Mouse (Mus musculus) myocyte (in vitro differentiated cells): ENCODE data around the gene Schip1. TPM values are rescaled to one million over a fixed set of nuclear protein-coding genes. Genes with fewer than 3 reads are reported as not detected.
A peak's percentile ranks its signal among the peaks of the same experiment; 100 is the strongest.

ENCODE experiments used
- H3K27me3 ChIP-seq: one replicate; pipeline ENCODE4 v1.6.1; 2011; ENCODE audit not compliant: control insufficient read depth, insufficient read depth, insufficient read length
- H3K36me3 ChIP-seq: one replicate; pipeline ENCODE4 v1.6.1; 2011; ENCODE audit not compliant: control insufficient read depth, insufficient read depth
- H3K4me2 ChIP-seq: one replicate; pipeline ENCODE4 v1.6.1; 2011; ENCODE audit warnings: low read depth, control low read depth
- H3K4me3 ChIP-seq: one replicate; pipeline ENCODE4 v1.5.1; 2011; ENCODE audit warnings: mild to moderate bottlenecking, control low read depth, moderate library complexity
- H3K79me2 ChIP-seq: one replicate; pipeline ENCODE4 v1.6.1; 2011; ENCODE audit not compliant: control insufficient read depth, insufficient read depth
- H3ac ChIP-seq: one replicate; pipeline ENCODE4 v1.6.1; 2011; ENCODE audit not compliant: control insufficient read depth, insufficient read length
- CEBPB ChIP-seq: IDR thresholded peaks from 2 replicates; pipeline ENCODE4 v1.6.1; 2011; ENCODE audit warnings: mild to moderate bottlenecking, moderate library complexity; ENCODE audit not compliant: poor library complexity, insufficient read depth, severe bottlenecking
- E2F4 ChIP-seq: IDR thresholded peaks from one replicate; pipeline ENCODE4 v1.6.1; 2011; ENCODE audit warnings: mild to moderate bottlenecking, control low read depth, moderate library complexity; ENCODE audit not compliant: insufficient read depth
- MAX ChIP-seq: IDR thresholded peaks from one replicate; pipeline ENCODE4 v1.6.1; 2011; ENCODE audit warnings: low read depth, mild to moderate bottlenecking, control low read depth
- MYOD1 ChIP-seq, 3 experiments: IDR thresholded peaks; one replicate each; pipeline ENCODE4 v1.6.1; 2011; ENCODE audit warnings: control low read depth in 2 of 3, low read depth in 2 of 3, mild to moderate bottlenecking in 2 of 3, moderate library complexity in 1 of 3; ENCODE audit not compliant: insufficient read length in 2 of 3, control insufficient read depth in 1 of 3
- MYOG ChIP-seq, 3 experiments: IDR thresholded peaks; one replicate each; pipeline ENCODE4 v1.6.1; 2011; ENCODE audit warnings: control low read depth in 2 of 3, low read depth in 2 of 3, mild to moderate bottlenecking in 2 of 3; ENCODE audit not compliant: insufficient read length in 2 of 3, control insufficient read depth in 1 of 3, insufficient read depth in 1 of 3
- POLR2A ChIP-seq: IDR thresholded peaks from one replicate; pipeline ENCODE4 v1.6.1; 2011; ENCODE audit warnings: low read depth, mild to moderate bottlenecking, control low read depth, moderate library complexity; ENCODE audit not compliant: insufficient read length
- POLR2AphosphoS2 ChIP-seq: IDR thresholded peaks from one replicate; pipeline ENCODE4 v1.6.1; 2011; ENCODE audit warnings: low read depth, control low read depth; ENCODE audit not compliant: insufficient read length
- REST ChIP-seq: IDR thresholded peaks from one replicate; pipeline ENCODE4 v1.6.1; 2011; ENCODE audit warnings: mild to moderate bottlenecking, control low read depth, moderate library complexity; ENCODE audit not compliant: insufficient read depth, insufficient read length
- SRF ChIP-seq: IDR thresholded peaks from one replicate; pipeline ENCODE4 v1.6.1; 2011; ENCODE audit warnings: low read depth; ENCODE audit not compliant: control insufficient read depth, insufficient read length
- TCF12 ChIP-seq: IDR thresholded peaks from one replicate; pipeline ENCODE4 v1.6.1; 2011; ENCODE audit warnings: mild to moderate bottlenecking, control low read depth; ENCODE audit not compliant: poor library complexity, insufficient read depth, severe bottlenecking
- TCF3 ChIP-seq: IDR thresholded peaks from one replicate; pipeline ENCODE4 v1.6.1; 2011; ENCODE audit warnings: low read depth, control low read depth; ENCODE audit not compliant: insufficient read length
- USF1 ChIP-seq: IDR thresholded peaks from one replicate; pipeline ENCODE4 v1.6.1; 2011; ENCODE audit warnings: low read depth, mild to moderate bottlenecking, control low read depth, moderate library complexity
- polyA plus RNA-seq: library from polyadenylated mRNA; unstranded; fragments of >200 nt; fragmentation: generic; extraction: Trizol; gene quantifications from one replicate; pipeline ENCODE4 v1.2.1, GENCODE M21; 2012; ENCODE audit warnings: missing spikeins

Gene Schip1
- polyA plus RNA-seq, 1 experiment, result 23.3 TPM

DNA sequence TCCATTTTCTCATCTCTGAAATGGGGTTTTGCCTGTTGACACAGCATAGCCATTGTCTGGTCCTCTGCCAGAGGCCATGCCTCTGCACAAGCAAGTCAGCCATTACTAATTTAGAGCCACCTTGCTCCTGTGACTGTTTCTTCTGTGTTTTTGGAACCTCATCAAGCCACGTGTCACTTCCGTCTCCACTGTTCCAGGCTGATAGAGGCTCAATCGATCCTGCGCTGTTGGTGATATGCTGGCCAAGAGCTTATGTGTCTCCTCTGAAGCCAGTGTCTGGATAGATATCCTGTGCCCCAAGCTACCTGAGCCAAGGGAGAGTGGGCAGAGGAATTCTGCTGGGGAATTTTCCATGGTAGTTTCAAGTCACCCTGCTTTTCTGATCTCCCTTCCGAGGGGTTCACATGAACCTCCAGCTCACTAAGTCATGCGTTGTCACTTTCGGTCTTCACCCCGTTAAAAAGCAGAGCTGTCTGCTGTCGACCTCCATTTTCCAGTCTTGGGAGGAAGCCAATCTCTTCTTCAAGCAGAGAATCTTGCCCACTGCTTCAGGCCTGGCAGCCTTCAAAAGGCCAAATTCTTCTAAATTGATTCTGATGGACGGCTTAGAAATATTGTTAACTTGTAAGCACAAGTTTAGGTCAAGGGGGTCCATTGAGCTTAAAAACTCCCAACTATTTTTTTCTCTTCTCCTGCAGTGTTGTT, 511.2 kb downstream of the Schip1 start:
- no peaks in the 10 kb centered on the region for H3K27me3 ChIP-seq
- H3K4me2 ChIP-seq, result no peak overlapping the region
- H3K36me3 ChIP-seq, result no peaks in the 10 kb centered on the region
- no peak for TF ChIP-seq E2F4
- no peak for TF ChIP-seq REST
- TF ChIP-seq POLR2A, result no peak
- no peak for TF ChIP-seq CEBPB
- TF ChIP-seq MYOG (IDR thresholded peaks at IDR 0.05; ENCODE audit: control insufficient read depth in 1 of 3, insufficient read depth in 1 of 3, insufficient read length in 2 of 3, low read depth in 2 of 3), result no peak
- TF ChIP-seq USF1, result no peak
- no peak for TF ChIP-seq TCF12
- TF ChIP-seq TCF3, result no peak
- no peak for TF ChIP-seq SRF
- H3K4me3 ChIP-seq, result no peak overlapping the region
- H3ac ChIP-seq, result no peak overlapping the region
- H3K79me2 ChIP-seq, result peaks cover 36% of the 10 kb centered on the region

DNA sequence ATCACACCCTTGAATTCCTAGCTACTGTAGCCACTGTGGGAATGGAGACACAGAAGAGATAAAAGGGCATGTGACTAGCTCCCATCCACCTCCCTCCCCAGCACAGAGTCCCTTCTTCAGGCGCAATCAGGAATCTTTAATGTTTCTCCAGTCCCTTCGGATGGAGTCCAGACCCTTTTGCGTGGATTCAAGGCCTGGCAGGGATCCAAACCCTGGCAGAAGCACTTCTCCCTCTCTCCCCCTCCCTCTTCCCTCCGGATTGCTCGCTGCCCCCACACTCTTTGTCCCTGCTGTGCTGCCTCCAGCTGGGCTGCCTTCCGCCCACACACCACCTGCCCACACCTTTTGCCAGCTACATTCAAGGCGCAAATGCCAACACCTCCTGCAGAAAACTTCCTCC, 511.8 kb downstream of the Schip1 start:
- Histone ChIP-seq H3K4me2 (no peak overlapping the region), H3K4me3 (no peak overlapping the region), H3K36me3 (no peaks in the 10 kb centered on the region), H3K79me2 (peaks cover 31% of the 10 kb centered on the region), H3K27me3 (no peaks in the 10 kb centered on the region), H3ac (no peak overlapping the region)
- TF ChIP-seq MYOD1 (IDR thresholded peaks at IDR 0.05; ENCODE audit: control insufficient read depth in 1 of 3, insufficient read length in 2 of 3, low read depth in 2 of 3) (peak in 1 of 3 experiments; percentile 81), POLR2A (no peak), MYOG (IDR thresholded peaks at IDR 0.05; ENCODE audit: control insufficient read depth in 1 of 3, insufficient read depth in 1 of 3, insufficient read length in 2 of 3, low read depth in 2 of 3) (peak in 1 of 3 experiments; percentile 66), USF1 (peak; percentile 25), SRF (no peak), MAX (no peak)

DNA sequence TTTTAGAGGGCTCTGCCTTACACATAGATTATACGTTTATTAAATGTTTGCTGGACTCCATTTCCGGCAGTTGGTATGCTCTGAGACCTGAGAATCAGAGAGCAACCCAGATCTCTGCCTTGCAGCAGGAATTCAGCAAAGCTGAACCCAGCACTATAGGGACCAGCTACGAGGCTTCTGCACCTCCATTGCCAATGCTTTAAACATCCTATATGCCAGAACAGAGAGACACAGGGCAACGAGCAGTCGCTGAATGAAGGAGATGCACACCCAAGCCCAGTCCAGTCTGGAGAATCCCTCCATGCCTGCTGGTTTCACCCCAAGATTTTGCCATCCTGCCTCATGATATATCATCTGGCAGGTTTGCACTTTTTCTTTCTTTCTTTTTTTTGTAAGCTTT, 512.3 kb downstream of the Schip1 start:
- Histone ChIP-seq H3K36me3 (no peaks in the 10 kb centered on the region), H3K27me3 (no peaks in the 10 kb centered on the region), H3K79me2 (peaks cover 34% of the 10 kb centered on the region), H3K4me2 (no peak overlapping the region), H3K4me3 (no peak overlapping the region), H3ac (no peak overlapping the region)
- TF ChIP-seq POLR2AphosphoS2, result no peak

DNA sequence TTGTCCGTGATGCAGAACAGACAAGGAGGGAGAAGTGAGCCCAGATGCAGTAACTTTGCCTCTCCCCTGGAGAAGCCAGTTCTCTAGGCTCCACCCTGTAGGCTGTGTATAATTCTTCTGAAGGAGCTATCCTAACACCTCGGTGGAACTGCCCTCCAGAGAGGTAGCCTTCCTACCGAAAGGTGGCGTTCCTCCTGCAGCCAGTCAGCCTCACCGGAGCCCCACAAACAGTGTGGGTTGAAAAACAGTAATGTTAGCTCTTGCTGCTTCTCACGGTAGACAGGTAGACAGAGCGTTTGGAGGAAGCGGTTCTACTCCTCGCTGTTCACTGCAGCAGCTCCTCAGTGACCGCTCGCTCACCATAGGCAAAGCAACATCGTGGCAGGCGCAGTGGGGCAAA, 517.0 kb downstream of the Schip1 start:
- H3K4me2 ChIP-seq, result no peak overlapping the region
- no peak overlapping the region for H3ac ChIP-seq
- peaks cover 34% of the 10 kb centered on the region for H3K79me2 ChIP-seq
- no peaks in the 10 kb centered on the region for H3K27me3 ChIP-seq
- H3K4me3 ChIP-seq, result peak overlapping the region; percentile 27
- H3K36me3 ChIP-seq, result no peaks in the 10 kb centered on the region
- no peak for TF ChIP-seq USF1
- TF ChIP-seq CEBPB, result no peak
- TF ChIP-seq E2F4, result no peak
- no peak for TF ChIP-seq MYOG (IDR thresholded peaks at IDR 0.05; ENCODE audit: control insufficient read depth in 1 of 3, insufficient read depth in 1 of 3, insufficient read length in 2 of 3, low read depth in 2 of 3)
- TF ChIP-seq REST, result no peak
- no peak for TF ChIP-seq SRF
- TF ChIP-seq POLR2A, result no peak
- no peak for TF ChIP-seq TCF3
- TF ChIP-seq MAX, result no peak
- no peak for TF ChIP-seq TCF12
- TF ChIP-seq POLR2AphosphoS2, result no peak
- no peak for TF ChIP-seq MYOD1 (IDR thresholded peaks at IDR 0.05; ENCODE audit: control insufficient read depth in 1 of 3, insufficient read length in 2 of 3, low read depth in 2 of 3)

DNA sequence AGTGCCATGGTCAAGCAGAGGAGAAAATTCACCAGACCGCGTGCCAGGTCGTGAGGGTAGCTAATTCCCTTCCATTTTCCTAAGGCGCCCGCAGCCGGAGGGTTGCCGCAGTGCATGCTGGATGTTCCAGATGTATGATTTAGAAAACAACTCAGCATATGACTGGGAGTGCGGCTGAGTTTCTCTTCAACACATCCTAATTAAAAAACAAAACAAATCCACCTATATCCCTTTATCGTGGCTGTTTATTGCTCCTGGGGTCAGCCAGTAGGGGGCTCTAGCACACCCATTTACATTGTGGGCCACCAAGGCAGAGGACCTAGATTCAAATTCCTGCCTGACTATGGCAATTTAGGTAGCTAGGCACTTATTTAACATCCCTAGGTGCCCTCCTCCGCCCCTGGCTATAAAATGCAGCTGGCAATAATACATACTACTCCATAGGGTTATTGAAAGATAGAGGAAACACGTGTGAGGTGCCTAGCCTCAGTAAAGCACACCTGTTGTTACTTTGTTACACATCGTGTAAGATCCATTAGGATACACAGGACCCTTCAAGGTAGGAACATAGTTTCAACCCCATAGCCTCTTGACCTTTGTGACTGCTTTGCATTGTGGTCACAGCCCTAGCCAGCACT, 517.6 kb downstream of the Schip1 start:
- Histone ChIP-seq H3K27me3 (no peaks in the 10 kb centered on the region), H3ac (no peak overlapping the region), H3K4me2 (peak overlapping the region; percentile 85), H3K4me3 (peak overlapping the region; percentile 27), H3K36me3 (no peaks in the 10 kb centered on the region), H3K79me2 (peaks cover 30% of the 10 kb centered on the region)
- TF ChIP-seq SRF (no peak), MYOD1 (IDR thresholded peaks at IDR 0.05; ENCODE audit: control insufficient read depth in 1 of 3, insufficient read length in 2 of 3, low read depth in 2 of 3) (no peak), REST (no peak), CEBPB (no peak), TCF3 (no peak), MYOG (IDR thresholded peaks at IDR 0.05; ENCODE audit: control insufficient read depth in 1 of 3, insufficient read depth in 1 of 3, insufficient read length in 2 of 3, low read depth in 2 of 3) (no peak), POLR2A (no peak), POLR2AphosphoS2 (no peak)
